Mouse (Mus musculus) lung, adult 2 months (tissue): Measurements from ENCODE around the gene Pde4dip. TPM values are rescaled to one million over a fixed set of nuclear protein-coding genes. Genes with fewer than 3 reads are reported as not detected.

ENCODE experiments used
- DNase-seq: peaks from one replicate; pipeline ENCODE4 v3.0.0; 2022
- H3K4me1 ChIP-seq: fragments of 200-500 bp; 2 replicates; pipeline ENCODE4 v1.6.1; 2011; ENCODE audit warnings: low read length; ENCODE audit not compliant: control insufficient read depth, insufficient read depth
- H3K4me3 ChIP-seq: fragments of 200-500 bp; replicated peaks from 2 replicates; pipeline ENCODE3; 2011; ENCODE audit warnings: low read depth, mild to moderate bottlenecking, control low read depth, low read length; ENCODE audit errors: extremely low read depth
- CTCF ChIP-seq: fragments of 200-500 bp; IDR thresholded peaks from 2 replicates; pipeline ENCODE4 v1.5.1; 2011; ENCODE audit warnings: mild to moderate bottlenecking, low read length, control low read depth; ENCODE audit not compliant: insufficient read depth
- POLR2A ChIP-seq: fragments of 200-500 bp; IDR thresholded peaks from 2 replicates; pipeline ENCODE4 v1.6.1; 2011; ENCODE audit warnings: low read depth, mild to moderate bottlenecking, control low read depth, low read length, borderline replicate concordance; ENCODE audit errors: extremely low read depth
- WGBS: fragments of 180-500 bp; shearing (Covaris S2); methylation state at CpG from one replicate; pipeline ENCODE4 v1.1.7; 2018; 5-methylcytosine and 5-hydroxymethylcytosine counted together
- polyA plus RNA-seq: library from polyadenylated mRNA; depleted of rRNA; stranded (reverse); fragments of >200 nt; gene quantifications from 2 replicates; pipeline ENCODE4 v1.2.3, GENCODE M21; 2012; rRNA removed

Gene Pde4dip
- 26.8 and 68.2 TPM in 2 replicates for polyA plus RNA-seq

- 2% methylated on average over 44 of the region's 44 CpGs for WGBS
- no peak for TF ChIP-seq CTCF
- no peak for TF ChIP-seq POLR2A
- no peaks in the 10 kb centered on the region for H3K4me1 ChIP-seq
- H3K4me3 ChIP-seq = no peak within 1 kb of the TSS
- DNase-seq = no peak
These were observed at the start of gene Pde4dip for GRCm38 (mm10) chr3:97888168-97888901. TSS of gene Pde4dip (minus strand) at chr3:97888707.

GRCm38 (mm10) chr3:97937945-97938266 lies 49.4 kb upstream of the Pde4dip start:
- TF ChIP-seq POLR2A (no peak), CTCF (no peak)
- Histone ChIP-seq H3K4me1 (peaks cover 9% of the 10 kb centered on the region), H3K4me3 (no peak overlapping the region)
- 76% methylated on average over 6 of the region's 6 CpGs for WGBS
- no peak for DNase-seq

GRCm38 (mm10) chr3:97937068-97937944 lies 48.8 kb upstream of the Pde4dip start:
- no peak for TF ChIP-seq CTCF
- no peak for TF ChIP-seq POLR2A
- peaks cover 9% of the 10 kb centered on the region for H3K4me1 ChIP-seq
- 50% methylated on average over 17 of the region's 17 CpGs for WGBS
- DNase-seq = no peak
- no peak overlapping the region for H3K4me3 ChIP-seq

GRCm38 (mm10) chr3:97934331-97935300 lies 46.1 kb upstream of the Pde4dip start:
- TF ChIP-seq CTCF (no peak), POLR2A (no peak)
- 89% methylated on average over 6 of the region's 6 CpGs for WGBS
- Histone ChIP-seq H3K4me3 (no peak overlapping the region), H3K4me1 (no peaks in the 10 kb centered on the region; the same call in 1 of the 2 replicates)
- DNase-seq = no peak

GRCm38 (mm10) chr3:97933811-97934210 lies 45.3 kb upstream of the Pde4dip start:
- 67% methylated on average over 5 of the region's 5 CpGs for WGBS
- Histone ChIP-seq H3K4me1 (peaks cover 3% of the 10 kb centered on the region; the same call in 1 of the 2 replicates), H3K4me3 (no peak overlapping the region)
- DNase-seq = no peak
- TF ChIP-seq POLR2A (no peak), CTCF (no peak)

- no peak for DNase-seq
- no peak overlapping the region for H3K4me3 ChIP-seq
- 32% methylated on average over 6 of the region's 6 CpGs for WGBS
- TF ChIP-seq CTCF (no peak), POLR2A (no peak)
- peaks cover 3% of the 10 kb centered on the region; the same call in 1 of the 2 replicates for H3K4me1 ChIP-seq
These were observed 44.7 kb upstream of the Pde4dip start for GRCm38 (mm10) chr3:97933251-97933650.

- Histone ChIP-seq H3K4me3 (no peak overlapping the region), H3K4me1 (peaks cover 3% of the 10 kb centered on the region; the same call in 1 of the 2 replicates)
- 43% methylated on average over 11 of the region's 11 CpGs for WGBS
- TF ChIP-seq CTCF (no peak), POLR2A (no peak)
- no peak for DNase-seq
These were observed 44.3 kb upstream of the Pde4dip start for GRCm38 (mm10) chr3:97932771-97933170.

- no peak for DNase-seq
These were observed 43.6 kb upstream of the Pde4dip start for GRCm38 (mm10) chr3:97932131-97932530.

More at GRCm38 (mm10) chr3:97932131-97932530, 43.6 kb upstream of the Pde4dip start:
- WGBS = 15% methylated on average over 10 of the region's 10 CpGs
- Histone ChIP-seq H3K4me3 (no peak overlapping the region), H3K4me1 (peaks cover 3% of the 10 kb centered on the region; the same call in 1 of the 2 replicates)
- TF ChIP-seq POLR2A = no peak
- TF ChIP-seq CTCF = no peak
